Mouse (Mus musculus): ENCODE measurements around the gene Necab2. TPM values are rescaled to one million over a fixed set of nuclear protein-coding genes. Genes with fewer than 3 reads are reported as not detected.

Gene Necab2
- total and polyA plus RNA-seq, 2 experiments from 2014 or later, result 61.5 to 70.9 TPM

GRCm38 (mm10) chr8:119404648-119405047, 41.9 kb upstream of the Necab2 start:
- H3K4me3 ChIP-seq (ENCODE audit: low read length), result no peak overlapping the region
- H3K27me3 ChIP-seq (ENCODE audit: insufficient read depth, low read length), result no peaks in the 10 kb centered on the region
- no peak overlapping the region for H3K27ac ChIP-seq
- DNase-seq (ENCODE audit: low spot score) (no peak), ATAC-seq (no peak)
- no peaks in the 10 kb centered on the region for H3K9me3 ChIP-seq (ENCODE audit: low read length)
- H3K4me2 ChIP-seq (ENCODE audit: low read depth, low read length), result no peak overlapping the region
- no peak overlapping the region for H3K9ac ChIP-seq (replicated peaks; ENCODE audit: low read length)
- peaks cover 40% of the 10 kb centered on the region for H3K36me3 ChIP-seq (ENCODE audit: insufficient read depth, low read length)
- H3K4me1 ChIP-seq (ENCODE audit: insufficient read depth, low read length), result no peaks in the 10 kb centered on the region
- no peak for TF ChIP-seq CTCF (IDR thresholded peaks at IDR 0.05; ENCODE audit: low read depth)
- 97% methylated on average over 5 of the region's 5 CpGs for WGBS

DNA sequence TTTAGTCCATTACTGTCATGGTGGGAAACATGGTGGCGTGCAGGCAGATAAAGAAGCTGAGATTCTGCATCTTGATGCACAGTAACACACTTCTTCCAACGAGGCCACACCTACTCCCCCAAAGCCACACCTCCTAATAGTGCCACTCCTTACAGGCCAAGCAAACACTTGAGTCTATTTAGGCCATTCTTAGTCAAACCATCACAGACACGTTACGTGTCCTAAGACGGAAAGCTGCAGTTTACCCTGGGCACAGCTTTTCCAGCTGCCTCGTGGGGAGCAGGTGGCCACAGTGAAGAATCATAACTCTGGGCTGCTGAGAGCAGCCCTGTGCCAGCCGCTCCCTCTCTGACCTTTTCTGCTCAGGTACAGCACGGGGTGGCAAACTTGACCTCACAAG, 38.2 kb upstream of the Necab2 start:
- Histone ChIP-seq H3K36me3 (ENCODE audit: insufficient read depth, low read length) (peaks cover 52% of the 10 kb centered on the region), H3K27me3 (ENCODE audit: insufficient read depth, low read length) (no peaks in the 10 kb centered on the region), H3K4me1 (ENCODE audit: insufficient read depth, low read length) (no peaks in the 10 kb centered on the region), H3K4me2 (ENCODE audit: low read depth, low read length) (no peak overlapping the region), H3K27ac (no peak overlapping the region), H3K9me3 (ENCODE audit: low read length) (no peaks in the 10 kb centered on the region), H3K4me3 (ENCODE audit: low read length) (no peak overlapping the region), H3K9ac (replicated peaks; ENCODE audit: low read length) (no peak overlapping the region)
- DNase-seq (ENCODE audit: low spot score) (no peak), ATAC-seq (no peak)
- WGBS, result 82% methylated on average over 8 of the region's 8 CpGs
- TF ChIP-seq CTCF (IDR thresholded peaks at IDR 0.05; ENCODE audit: low read depth), result no peak

DNA sequence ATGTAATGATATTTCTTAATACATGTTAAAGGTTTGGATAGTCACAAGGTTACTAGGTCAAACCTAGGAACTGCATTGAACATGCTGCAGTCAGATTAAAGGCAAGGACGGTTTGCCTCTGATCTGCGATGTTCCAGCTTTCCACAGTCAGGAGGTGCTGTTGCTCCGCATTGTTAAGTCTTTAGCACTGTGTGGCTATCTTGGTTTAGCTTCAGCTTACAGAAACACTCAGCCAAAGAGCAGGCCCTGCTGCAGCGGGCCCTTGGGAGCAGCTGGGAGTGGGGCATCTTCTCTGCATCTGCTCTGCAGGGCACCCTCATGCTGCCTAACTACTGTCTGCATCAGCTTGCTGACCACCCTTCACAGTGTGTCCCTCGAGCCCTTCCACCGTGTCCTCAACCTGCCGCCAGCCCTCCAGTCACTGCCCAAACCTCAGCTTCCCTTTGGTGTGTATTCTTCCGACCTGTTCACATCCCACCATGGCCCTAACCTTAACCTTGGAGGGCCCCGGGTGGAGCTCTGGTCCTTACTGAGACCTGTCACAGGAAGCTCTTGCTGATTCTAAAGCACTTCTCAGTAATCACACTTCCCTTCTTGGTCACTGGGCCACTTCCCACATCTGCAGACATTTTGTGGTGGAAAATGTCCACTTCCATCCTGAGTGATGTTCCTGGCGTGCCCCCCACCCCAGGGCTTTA, 34.3 kb upstream of the Necab2 start:
- Histone ChIP-seq H3K4me1 (ENCODE audit: insufficient read depth, low read length) (no peaks in the 10 kb centered on the region), H3K27me3 (ENCODE audit: insufficient read depth, low read length) (no peaks in the 10 kb centered on the region), H3K9ac (replicated peaks; ENCODE audit: low read length) (no peak overlapping the region), H3K9me3 (ENCODE audit: low read length) (no peaks in the 10 kb centered on the region), H3K27ac (no peak overlapping the region), H3K4me3 (ENCODE audit: low read length) (no peak overlapping the region), H3K4me2 (ENCODE audit: low read depth, low read length) (no peak overlapping the region), H3K36me3 (ENCODE audit: insufficient read depth, low read length) (peaks cover 41% of the 10 kb centered on the region)
- no peak for DNase-seq (ENCODE audit: low spot score)
- TF ChIP-seq CTCF (IDR thresholded peaks at IDR 0.05; ENCODE audit: low read depth), result peak; percentile 42; the same call in 1 of the 2 replicates
- ATAC-seq, result no peak
- WGBS, result 61% methylated on average over 10 of the region's 10 CpGs

GRCm38 (mm10) chr8:119412735-119413498, 33.6 kb upstream of the Necab2 start:
- no peaks in the 10 kb centered on the region for H3K4me1 ChIP-seq (ENCODE audit: insufficient read depth, low read length)
- TF ChIP-seq CTCF (IDR thresholded peaks at IDR 0.05; ENCODE audit: low read depth), result peak; percentile 97
- peak overlapping the region; percentile 50 for H3K4me2 ChIP-seq (ENCODE audit: low read depth, low read length)
- WGBS, result 13% methylated on average over 18 of the region's 18 CpGs
- H3K36me3 ChIP-seq (ENCODE audit: insufficient read depth, low read length), result peaks cover 34% of the 10 kb centered on the region
- ATAC-seq (peak; percentile 81), DNase-seq (ENCODE audit: low spot score) (peak; percentile 90)
- no peak overlapping the region for H3K27ac ChIP-seq
- no peaks in the 10 kb centered on the region for H3K9me3 ChIP-seq (ENCODE audit: low read length)
- peak overlapping the region; percentile 40; the same call in 1 of the 2 replicates for H3K9ac ChIP-seq (replicated peaks; ENCODE audit: low read length)
- H3K4me3 ChIP-seq (ENCODE audit: low read length), result 0 out of 2 replicates have a peak overlapping the region, but pooled peaks have one; percentile 7
- no peaks in the 10 kb centered on the region for H3K27me3 ChIP-seq (ENCODE audit: insufficient read depth, low read length)

DNA sequence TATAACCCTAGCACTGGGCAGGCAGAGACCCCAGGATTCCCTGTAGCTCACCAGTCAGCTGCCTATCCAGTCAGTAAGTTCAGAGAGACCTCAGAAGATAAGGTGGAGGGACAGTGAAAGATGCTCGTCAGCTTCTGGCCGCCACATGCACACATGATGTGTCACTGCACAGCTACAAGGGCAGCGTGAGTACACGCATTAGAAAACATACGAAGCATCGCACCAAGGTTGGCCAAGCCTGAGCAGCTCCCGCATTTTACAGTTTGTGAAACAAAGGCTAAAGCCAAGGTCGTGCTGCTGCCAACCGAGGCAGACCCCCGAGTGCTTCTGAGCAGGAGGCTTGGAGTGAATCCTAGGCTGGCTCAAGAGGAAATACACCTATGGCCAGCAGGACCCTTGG, 32.9 kb upstream of the Necab2 start:
- Histone ChIP-seq H3K4me1 (ENCODE audit: insufficient read depth, low read length) (no peaks in the 10 kb centered on the region), H3K4me3 (ENCODE audit: low read length) (no peak overlapping the region), H3K27me3 (ENCODE audit: insufficient read depth, low read length) (no peaks in the 10 kb centered on the region), H3K4me2 (ENCODE audit: low read depth, low read length) (no peak overlapping the region), H3K9ac (replicated peaks; ENCODE audit: low read length) (no peak overlapping the region), H3K36me3 (ENCODE audit: insufficient read depth, low read length) (peaks cover 27% of the 10 kb centered on the region), H3K9me3 (ENCODE audit: low read length) (no peaks in the 10 kb centered on the region), H3K27ac (no peak overlapping the region)
- DNase-seq (ENCODE audit: low spot score) (no peak), ATAC-seq (no peak)
- no peak for TF ChIP-seq CTCF (IDR thresholded peaks at IDR 0.05; ENCODE audit: low read depth)
- WGBS, result 77% methylated on average over 10 of the region's 10 CpGs

GRCm38 (mm10) chr8:119420318-119420717, 26.2 kb upstream of the Necab2 start:
- H3K9ac ChIP-seq (replicated peaks; ENCODE audit: low read length), result no peak overlapping the region
- H3K9me3 ChIP-seq (ENCODE audit: low read length), result no peaks in the 10 kb centered on the region
- ATAC-seq (no peak), DNase-seq (ENCODE audit: low spot score) (no peak)
- no peak overlapping the region for H3K4me2 ChIP-seq (ENCODE audit: low read depth, low read length)
- 69% methylated on average over 7 of the region's 7 CpGs for WGBS
- no peak for TF ChIP-seq CTCF (IDR thresholded peaks at IDR 0.05; ENCODE audit: low read depth)
- H3K4me3 ChIP-seq (ENCODE audit: low read length), result no peak overlapping the region
- H3K4me1 ChIP-seq (ENCODE audit: insufficient read depth, low read length), result 0 out of 2 replicates have a peak, but pooled peaks cover 3% of the 10 kb centered on the region
- H3K27me3 ChIP-seq (ENCODE audit: insufficient read depth, low read length), result no peaks in the 10 kb centered on the region
- H3K27ac ChIP-seq, result no peak overlapping the region
- H3K36me3 ChIP-seq (ENCODE audit: insufficient read depth, low read length), result no peaks in the 10 kb centered on the region

Data from hindbrain, postnatal 0 days (tissue).